Mouse (Mus musculus): Measurements from ENCODE around the gene 1700020L24Rik. TPM values are rescaled to one million over a fixed set of nuclear protein-coding genes. Genes with fewer than 3 reads are reported as not detected.

1700020L24Rik gene
- polyA plus RNA-seq, 1 experiment from 2014 or later = 0.22 TPM

- Histone ChIP-seq H3K4me2 (ENCODE audit: low read length) (peak overlapping the region; percentile 75), H3K4me1 (replicated peaks; ENCODE audit: insufficient read depth, low read length) (0 out of 2 replicates have a peak, but pooled peaks cover 4% of the 10 kb centered on the region), H3K4me3 (replicated peaks; ENCODE audit: low read depth, low read length) (peak overlapping the region; percentile 46; the same call in 1 of the 2 replicates), H3K9ac (ENCODE audit: low read depth, low read length) (0 out of 2 replicates have a peak overlapping the region, but pooled peaks have one; percentile 9), H3K27me3 (ENCODE audit: insufficient read depth, low read length) (peaks cover 30% of the 10 kb centered on the region), H3K9me3 (replicated peaks; ENCODE audit: low read length) (no peaks in the 10 kb centered on the region), H3K36me3 (ENCODE audit: insufficient read depth, low read length) (no peaks in the 10 kb centered on the region), H3K27ac (no peak overlapping the region)
- ATAC-seq (replicated peaks; ENCODE audit: low FRiP score, low read depth) = no peak
- WGBS = 27% methylated on average over 11 of the region's 11 CpGs
- DNase-seq (ENCODE audit: low spot score) = no peak
- no peak for TF ChIP-seq CTCF (IDR thresholded peaks at IDR 0.05; ENCODE audit: low read depth)
Measured at GRCm38 (mm10) chr11:83439426-83440060, 2.1 kb downstream of the 1700020L24Rik start.

GRCm38 (mm10) chr11:83440081-83441064, 2.9 kb downstream of the 1700020L24Rik start:
- Histone ChIP-seq H3K4me1 (replicated peaks; ENCODE audit: insufficient read depth, low read length) (0 out of 2 replicates have a peak, but pooled peaks cover 4% of the 10 kb centered on the region), H3K27me3 (ENCODE audit: insufficient read depth, low read length) (peaks cover 34% of the 10 kb centered on the region), H3K9ac (ENCODE audit: low read depth, low read length) (0 out of 2 replicates have a peak overlapping the region, but pooled peaks have one; percentile 9), H3K9me3 (replicated peaks; ENCODE audit: low read length) (no peaks in the 10 kb centered on the region), H3K36me3 (ENCODE audit: insufficient read depth, low read length) (no peaks in the 10 kb centered on the region), H3K4me2 (ENCODE audit: low read length) (peak overlapping the region; percentile 75), H3K4me3 (replicated peaks; ENCODE audit: low read depth, low read length) (peak overlapping the region; percentile 46), H3K27ac (no peak overlapping the region)
- DNase-seq (ENCODE audit: low spot score) = peak; percentile 90
- peak; percentile 97 for TF ChIP-seq CTCF (IDR thresholded peaks at IDR 0.05; ENCODE audit: low read depth)
- WGBS = under 1% methylated on average over 62 of the region's 75 CpGs
- ATAC-seq (replicated peaks; ENCODE audit: low FRiP score, low read depth) = peak; percentile 89

- Histone ChIP-seq H3K27ac (no peak overlapping the region), H3K9ac (ENCODE audit: low read depth, low read length) (no peak overlapping the region), H3K4me2 (ENCODE audit: low read length) (peak overlapping the region; percentile 75), H3K36me3 (ENCODE audit: insufficient read depth, low read length) (no peaks in the 10 kb centered on the region), H3K9me3 (replicated peaks; ENCODE audit: low read length) (no peaks in the 10 kb centered on the region), H3K27me3 (ENCODE audit: insufficient read depth, low read length) (peaks cover 37% of the 10 kb centered on the region), H3K4me1 (replicated peaks; ENCODE audit: insufficient read depth, low read length) (0 out of 2 replicates have a peak, but pooled peaks cover 4% of the 10 kb centered on the region), H3K4me3 (replicated peaks; ENCODE audit: low read depth, low read length) (no peak overlapping the region)
- no peak for TF ChIP-seq CTCF (IDR thresholded peaks at IDR 0.05; ENCODE audit: low read depth)
- no peak for ATAC-seq (replicated peaks; ENCODE audit: low FRiP score, low read depth)
- no peak for DNase-seq (ENCODE audit: low spot score)
- 38% methylated on average over 7 of the region's 7 CpGs for WGBS
Measured at GRCm38 (mm10) chr11:83441235-83441634, 3.8 kb downstream of the 1700020L24Rik start.

GRCm38 (mm10) chr11:83442596-83443267, 5.3 kb downstream of the 1700020L24Rik start:
- H3K9ac ChIP-seq (ENCODE audit: low read depth, low read length) = no peak overlapping the region
- no peaks in the 10 kb centered on the region for H3K36me3 ChIP-seq (ENCODE audit: insufficient read depth, low read length)
- 11% methylated on average over 29 of the region's 29 CpGs for WGBS
- peak; percentile 80 for DNase-seq (ENCODE audit: low spot score)
- H3K4me2 ChIP-seq (ENCODE audit: low read length) = peak overlapping the region; percentile 36
- TF ChIP-seq CTCF (IDR thresholded peaks at IDR 0.05; ENCODE audit: low read depth) = peak; percentile 80
- ATAC-seq (replicated peaks; ENCODE audit: low FRiP score, low read depth) = no peak
- H3K27ac ChIP-seq = no peak overlapping the region
- no peaks in the 10 kb centered on the region for H3K9me3 ChIP-seq (replicated peaks; ENCODE audit: low read length)
- H3K27me3 ChIP-seq (ENCODE audit: insufficient read depth, low read length) = peaks cover 37% of the 10 kb centered on the region
- no peak overlapping the region for H3K4me3 ChIP-seq (replicated peaks; ENCODE audit: low read depth, low read length)
- H3K4me1 ChIP-seq (replicated peaks; ENCODE audit: insufficient read depth, low read length) = peaks cover 6% of the 10 kb centered on the region

GRCm38 (mm10) chr11:83443824-83444223, 6.3 kb downstream of the 1700020L24Rik start:
- peaks cover 37% of the 10 kb centered on the region for H3K27me3 ChIP-seq (ENCODE audit: insufficient read depth, low read length)
- no peak overlapping the region for H3K4me2 ChIP-seq (ENCODE audit: low read length)
- 7% methylated on average over 7 of the region's 7 CpGs for WGBS

More at GRCm38 (mm10) chr11:83443824-83444223, 6.3 kb downstream of the 1700020L24Rik start:
- H3K36me3 ChIP-seq (ENCODE audit: insufficient read depth, low read length) = no peaks in the 10 kb centered on the region
- no peak overlapping the region for H3K4me3 ChIP-seq (replicated peaks; ENCODE audit: low read depth, low read length)
- no peak overlapping the region for H3K27ac ChIP-seq
- H3K9me3 ChIP-seq (replicated peaks; ENCODE audit: low read length) = no peaks in the 10 kb centered on the region
- no peak overlapping the region for H3K9ac ChIP-seq (ENCODE audit: low read depth, low read length)
- no peak for TF ChIP-seq CTCF (IDR thresholded peaks at IDR 0.05; ENCODE audit: low read depth)
- DNase-seq (ENCODE audit: low spot score) (no peak), ATAC-seq (replicated peaks; ENCODE audit: low FRiP score, low read depth) (no peak)
- H3K4me1 ChIP-seq (replicated peaks; ENCODE audit: insufficient read depth, low read length) = peaks cover 15% of the 10 kb centered on the region

Data from kidney, postnatal 0 days (tissue).